Mouse (Mus musculus) neutrophil, adult 83 days (primary cell): ENCODE measurements around the gene Gm20909. TPM values are rescaled to one million over a fixed set of nuclear protein-coding genes. Genes with fewer than 3 reads are reported as not detected.

ENCODE experiments used
- total RNA-seq, 2 experiments: library from RNA; stranded (reverse); gene quantifications; one replicate each; pipeline ENCODE4 v1.2.4; 2023

Gm20909 gene
- total RNA-seq = not detected

GRCm38 (mm10) chrY:21164270-21164669 lies at the start of gene Gm20909:
Gene Gm20909 (plus strand): TSS chrY:21164570.

Other genes starting within 250 kb of the Gm20909 start
- not detected for gene Gm29866, start 170.9 kb upstream of the Gm20909 start, total RNA-seq
- not detected for gene Gm20865, start 77.0 kb downstream of the Gm20909 start, total RNA-seq